Mouse (Mus musculus) testis, adult 2 months (tissue): ENCODE data around the gene Erc2. TPM values are rescaled to one million over a fixed set of nuclear protein-coding genes. Genes with fewer than 3 reads are reported as not detected.

Experiments
- H3K27ac ChIP-seq: fragments of 200-500 bp; 2 replicates; pipeline ENCODE4 v1.5.1; 2012; ENCODE audit warnings: low read depth, low read length; ENCODE audit not compliant: control insufficient read depth, insufficient read depth
- H3K27me3 ChIP-seq: fragments of 200-500 bp; 2 replicates; pipeline ENCODE4 v1.6.1; 2012; ENCODE audit warnings: mild to moderate bottlenecking, low read length, moderate library complexity; ENCODE audit not compliant: control insufficient read depth, insufficient read depth
- H3K36me3 ChIP-seq: fragments of 200-500 bp; 2 replicates; pipeline ENCODE4 v1.6.1; 2012; ENCODE audit warnings: mild to moderate bottlenecking, low read length; ENCODE audit not compliant: control insufficient read depth, insufficient read depth
- H3K4me1 ChIP-seq: fragments of 200-500 bp; 2 replicates; pipeline ENCODE4 v1.6.1; 2012; ENCODE audit warnings: low read length; ENCODE audit not compliant: control insufficient read depth, insufficient read depth
- H3K4me3 ChIP-seq: fragments of 200-500 bp; 2 replicates; pipeline ENCODE4 v1.5.1; 2012; ENCODE audit warnings: low read depth, mild to moderate bottlenecking, low read length, moderate library complexity, mixed read lengths; ENCODE audit not compliant: control insufficient read depth
- CTCF ChIP-seq: fragments of 200-500 bp; IDR thresholded peaks from 2 replicates; pipeline ENCODE4 v1.5.1; 2012; ENCODE audit warnings: low read depth, mild to moderate bottlenecking, inconsistent platforms, low read length, moderate library complexity; ENCODE audit not compliant: control insufficient read depth, insufficient read depth, insufficient replicate concordance
- POLR2A ChIP-seq: fragments of 200-500 bp; IDR thresholded peaks from 2 replicates; pipeline ENCODE4 v1.6.1; 2012; ENCODE audit warnings: low read depth, mild to moderate bottlenecking, inconsistent platforms, low read length, moderate library complexity; ENCODE audit not compliant: control insufficient read depth
- polyA plus RNA-seq: library from polyadenylated mRNA; depleted of rRNA; stranded (reverse); fragments of >200 nt; gene quantifications from 2 replicates; pipeline ENCODE4 v1.2.3, GENCODE M21; 2012

Erc2 gene
- polyA plus RNA-seq, 1 experiment, result 2.4 TPM

DNA sequence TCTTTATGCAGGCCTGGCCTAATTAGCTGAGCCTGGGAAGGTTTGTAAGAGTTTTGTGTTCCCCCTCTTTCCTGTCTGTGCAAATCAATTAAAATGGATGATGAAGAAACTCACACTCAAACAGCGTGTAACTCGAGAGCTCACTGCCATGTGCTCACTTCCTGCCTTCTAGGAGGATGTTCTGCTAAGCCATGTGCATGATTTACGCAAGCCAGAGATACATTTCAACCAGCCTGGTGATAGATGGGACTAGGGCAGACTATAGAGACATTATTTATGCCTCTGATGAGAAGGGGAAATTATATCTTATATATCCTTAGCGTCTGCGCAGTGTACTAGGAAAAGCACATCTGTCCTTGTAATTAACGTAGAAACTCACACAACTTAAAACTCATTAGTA lies 193.5 kb downstream of the Erc2 start:
- no peak overlapping the region for H3K4me3 ChIP-seq
- no peak overlapping the region for H3K27ac ChIP-seq
- no peaks in the 10 kb centered on the region for H3K36me3 ChIP-seq
- H3K27me3 ChIP-seq, result no peaks in the 10 kb centered on the region
- TF ChIP-seq CTCF (no peak), POLR2A (no peak)
- H3K4me1 ChIP-seq, result no peaks in the 10 kb centered on the region

DNA sequence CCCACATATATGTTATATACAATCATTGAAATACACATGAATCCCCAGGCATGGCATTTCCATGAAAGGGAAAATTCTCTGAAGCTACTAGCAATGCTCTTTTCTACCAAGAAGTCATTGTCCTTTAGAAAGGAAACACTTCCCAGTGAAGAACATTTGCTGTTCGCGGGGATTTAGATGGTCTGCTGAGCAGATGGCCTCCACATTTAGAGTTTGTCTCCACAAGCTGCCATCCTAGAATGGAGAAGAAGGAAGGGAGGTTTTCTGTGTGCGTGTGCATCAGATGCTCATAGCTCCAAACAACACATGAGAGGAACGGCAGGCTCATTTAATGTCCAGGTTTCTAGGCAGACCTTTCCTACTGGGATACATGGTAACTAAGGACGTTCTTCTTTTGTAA lies 196.8 kb downstream of the Erc2 start:
- H3K27ac ChIP-seq, result no peak overlapping the region
- TF ChIP-seq CTCF (no peak), POLR2A (no peak)
- no peaks in the 10 kb centered on the region for H3K4me1 ChIP-seq
- H3K4me3 ChIP-seq, result no peak overlapping the region
- H3K36me3 ChIP-seq, result no peaks in the 10 kb centered on the region
- no peaks in the 10 kb centered on the region for H3K27me3 ChIP-seq

DNA sequence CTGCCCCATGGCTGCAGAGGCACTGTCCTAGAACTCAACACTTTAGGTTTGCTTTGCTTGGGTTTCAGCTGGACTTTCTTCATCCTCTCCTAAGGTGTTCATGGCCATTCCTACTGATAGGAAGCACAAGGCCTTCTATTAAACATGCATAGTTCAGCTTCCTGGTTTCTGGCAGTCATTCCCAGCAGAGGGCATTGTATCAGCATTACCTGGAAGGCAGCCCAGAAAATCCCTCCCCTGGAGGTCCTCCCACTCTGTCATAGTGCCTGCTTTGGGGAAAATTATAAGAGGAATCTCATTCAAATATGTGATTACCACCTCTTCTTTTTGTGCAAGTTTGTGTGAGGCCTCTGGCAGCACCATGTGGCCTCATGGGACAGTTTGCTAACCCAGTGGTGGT lies 199.6 kb downstream of the Erc2 start:
- no peaks in the 10 kb centered on the region for H3K36me3 ChIP-seq
- no peak overlapping the region for H3K27ac ChIP-seq
- TF ChIP-seq CTCF, result no peak
- TF ChIP-seq POLR2A, result no peak
- no peaks in the 10 kb centered on the region for H3K27me3 ChIP-seq
- H3K4me1 ChIP-seq, result no peaks in the 10 kb centered on the region
- H3K4me3 ChIP-seq, result no peak overlapping the region

DNA sequence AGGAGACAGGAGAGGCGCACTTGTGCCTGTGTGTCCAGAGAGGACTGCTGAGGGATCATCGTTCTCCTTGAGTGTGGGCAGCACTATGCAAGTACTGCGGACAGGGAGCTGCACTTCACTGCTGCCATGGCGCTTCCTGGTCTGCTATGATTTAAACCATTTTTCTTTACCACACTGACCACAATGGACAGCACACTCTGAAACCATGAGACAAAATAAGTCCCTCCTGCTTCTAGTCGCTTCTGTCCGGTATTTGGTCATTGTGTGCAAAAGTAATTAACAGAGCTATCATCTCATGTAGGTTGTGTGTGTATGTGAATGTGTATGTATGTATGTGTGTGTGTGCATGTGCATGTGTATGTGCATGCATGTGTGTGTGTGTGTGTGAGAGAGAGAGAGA lies 200.3 kb downstream of the Erc2 start:
- no peaks in the 10 kb centered on the region for H3K36me3 ChIP-seq
- TF ChIP-seq CTCF (no peak), POLR2A (no peak)
- no peaks in the 10 kb centered on the region for H3K4me1 ChIP-seq
- no peak overlapping the region for H3K4me3 ChIP-seq
- no peak overlapping the region for H3K27ac ChIP-seq
- no peaks in the 10 kb centered on the region for H3K27me3 ChIP-seq

DNA sequence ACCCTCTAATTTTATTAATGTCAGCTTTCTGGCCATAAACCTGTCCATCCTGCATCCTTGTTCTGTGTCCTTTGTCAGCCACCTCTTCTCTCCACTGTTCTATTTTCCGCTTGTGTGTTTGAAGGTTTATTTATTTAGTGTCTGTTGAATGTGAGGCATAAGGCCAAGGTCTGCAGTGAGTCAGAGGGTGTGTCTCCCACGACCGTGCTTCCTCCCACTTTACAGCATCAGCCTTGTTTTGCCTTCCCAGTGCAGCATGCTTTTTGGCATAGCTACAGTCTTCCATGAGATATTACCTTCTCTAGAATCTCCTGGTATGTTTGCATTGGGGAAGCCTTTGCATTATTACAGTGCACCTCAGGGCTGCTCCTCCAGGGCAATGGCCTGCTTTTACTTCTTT lies 200.8 kb downstream of the Erc2 start:
- TF ChIP-seq POLR2A (no peak), CTCF (no peak)
- no peaks in the 10 kb centered on the region for H3K36me3 ChIP-seq
- no peaks in the 10 kb centered on the region for H3K4me1 ChIP-seq
- H3K4me3 ChIP-seq, result no peak overlapping the region
- H3K27me3 ChIP-seq, result no peaks in the 10 kb centered on the region
- no peak overlapping the region for H3K27ac ChIP-seq

DNA sequence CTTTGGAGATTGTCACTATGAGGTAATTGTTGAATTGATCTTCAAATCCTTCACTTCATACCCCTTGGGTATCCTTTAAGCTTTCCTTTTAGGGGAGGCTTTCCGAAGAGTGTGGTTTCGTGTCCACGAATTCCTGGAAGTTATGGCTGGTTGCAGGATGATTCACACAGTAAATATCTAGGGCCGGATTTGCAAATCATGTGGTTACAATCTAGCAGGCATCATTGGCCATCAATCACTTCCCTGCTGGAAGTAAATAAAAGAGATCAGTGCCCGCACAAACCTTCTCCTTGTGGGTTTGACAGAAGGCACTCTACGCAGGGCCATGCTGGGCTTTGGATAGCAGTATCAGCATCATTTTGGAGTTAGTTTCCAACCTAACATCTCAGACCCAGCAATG lies 201.7 kb downstream of the Erc2 start:
- Histone ChIP-seq H3K4me3 (no peak overlapping the region), H3K27ac (no peak overlapping the region), H3K4me1 (no peaks in the 10 kb centered on the region), H3K36me3 (no peaks in the 10 kb centered on the region), H3K27me3 (no peaks in the 10 kb centered on the region)
- TF ChIP-seq POLR2A (no peak), CTCF (no peak)

DNA sequence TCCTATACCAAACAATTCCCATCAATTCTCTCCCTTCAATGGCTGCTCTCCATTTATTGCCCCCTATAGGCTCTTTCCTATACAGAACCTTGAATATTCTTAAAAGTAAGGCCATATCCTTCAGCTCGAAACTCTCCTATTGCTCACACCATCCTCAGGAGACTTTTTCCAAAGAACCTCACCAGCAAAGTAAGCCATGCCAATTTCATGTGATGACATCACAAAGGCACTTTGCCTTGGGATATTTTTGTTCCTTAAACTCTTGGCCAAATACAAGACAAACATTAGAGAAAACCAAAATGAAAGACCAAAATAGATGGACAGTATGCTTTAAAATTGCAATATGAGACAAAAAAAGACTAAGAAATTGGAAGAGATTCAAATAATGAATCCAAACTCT lies 204.6 kb downstream of the Erc2 start:
- Histone ChIP-seq H3K27me3 (no peaks in the 10 kb centered on the region), H3K36me3 (no peaks in the 10 kb centered on the region), H3K4me3 (no peak overlapping the region), H3K4me1 (no peaks in the 10 kb centered on the region), H3K27ac (no peak overlapping the region)
- no peak for TF ChIP-seq POLR2A
- TF ChIP-seq CTCF, result no peak

DNA sequence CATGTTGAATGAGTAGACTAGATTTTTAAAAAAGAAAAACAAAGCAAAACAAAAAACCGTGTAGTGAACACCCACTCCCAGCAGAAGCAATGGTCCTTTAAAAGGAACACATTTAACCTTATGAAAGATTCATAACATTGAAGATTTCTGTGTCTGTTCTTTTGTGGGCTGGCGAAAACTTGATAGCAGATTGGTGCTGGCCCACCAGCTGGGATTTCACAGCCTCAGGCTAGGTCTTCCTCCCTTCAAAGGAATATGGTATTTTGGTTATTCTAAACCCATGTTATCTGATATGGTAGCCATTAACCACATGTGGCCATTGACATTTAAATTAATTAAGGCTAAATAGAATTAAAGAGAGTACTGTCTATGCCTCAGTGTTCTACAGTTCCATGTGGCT lies 205.9 kb downstream of the Erc2 start:
- Histone ChIP-seq H3K4me3 (no peak overlapping the region), H3K4me1 (no peaks in the 10 kb centered on the region), H3K36me3 (no peaks in the 10 kb centered on the region), H3K27ac (no peak overlapping the region), H3K27me3 (no peaks in the 10 kb centered on the region)
- TF ChIP-seq CTCF (no peak), POLR2A (no peak)
